Mouse (Mus musculus) CH12.LX (cell line): ENCODE results near the gene Kif26b. TPM values are rescaled to one million over a fixed set of nuclear protein-coding genes. Genes with fewer than 3 reads are reported as not detected.

Experiments used
- DNase-seq: peaks from one replicate; pipeline ENCODE4 v3.0.0-alpha.2; 2013; ENCODE audit errors: extremely low read depth
- H3K27ac ChIP-seq: 2 replicates; pipeline ENCODE4 v1.5.1; 2012; ENCODE audit warnings: low read depth, mild to moderate bottlenecking, control low read depth, moderate library complexity; ENCODE audit not compliant: insufficient read depth
- H3K27me3 ChIP-seq: replicated peaks from 2 replicates; pipeline ENCODE3; 2012; ENCODE audit warnings: inconsistent platforms
- H3K36me3 ChIP-seq, 2 experiments: replicated peaks in 1 of 2; 2 replicates each; pipeline versions ENCODE3 to v1.6.1; 2012; ENCODE audit warnings: inconsistent platforms in 1 of 2, low read length in 1 of 2, mild to moderate bottlenecking in 1 of 2, mixed read lengths in 1 of 2, moderate library complexity in 1 of 2; ENCODE audit not compliant: control insufficient read depth in 1 of 2, insufficient read depth in 1 of 2
- H3K4me1 ChIP-seq, 2 experiments: 2 replicates each; pipeline ENCODE4 v1.6.1; 2012; ENCODE audit warnings: inconsistent platforms in 1 of 2, moderate library complexity in 1 of 2; ENCODE audit not compliant: insufficient read depth in 2 of 2, control insufficient read depth in 1 of 2
- H3K4me2 ChIP-seq: 2 replicates; pipeline ENCODE4 v1.6.1; 2012; ENCODE audit warnings: low read depth, mild to moderate bottlenecking, control low read depth; ENCODE audit not compliant: poor library complexity, insufficient read depth, severe bottlenecking
- H3K4me3 ChIP-seq, 3 experiments: fragments of 150-350 bp in 1 of 3; sonication (generic) in 1 of 3; replicated peaks in 1 of 3; 2 replicates each; pipeline versions ENCODE3 to v1.5.1; 2011 to 2012; ENCODE audit warnings: low read depth in 2 of 3, low read length in 2 of 3, mild to moderate bottlenecking in 2 of 3, moderate library complexity in 2 of 3, control low read depth in 1 of 3, improper control_type of control experiment in 1 of 3, inconsistent platforms in 1 of 3, mixed read lengths in 1 of 3; ENCODE audit not compliant: poor library complexity in 1 of 3
- H3K79me2 ChIP-seq: replicated peaks from 2 replicates; pipeline ENCODE4 v1.6.1; 2012; ENCODE audit warnings: mild to moderate bottlenecking, moderate library complexity; ENCODE audit not compliant: control insufficient read depth, poor library complexity, insufficient read depth, severe bottlenecking; ENCODE audit errors: extremely low read depth
- H3K9ac ChIP-seq: 2 replicates; pipeline ENCODE4 v1.6.1; 2012; ENCODE audit warnings: low read depth, mild to moderate bottlenecking, control low read depth, moderate library complexity; ENCODE audit not compliant: insufficient read depth
- H3K9me3 ChIP-seq: replicated peaks from 2 replicates; pipeline ENCODE3; 2012; ENCODE audit warnings: low read length, inconsistent platforms, mixed read lengths
- BHLHE40 ChIP-seq: IDR thresholded peaks from 2 replicates; pipeline ENCODE4 v1.6.1; 2011; ENCODE audit warnings: mild to moderate bottlenecking, low read depth, low read length, improper control_type of control experiment
- E2F4 ChIP-seq: IDR thresholded peaks from 2 replicates; pipeline ENCODE4 v1.6.1; 2011; ENCODE audit warnings: low read depth, low read length, improper control_type of control experiment; ENCODE audit not compliant: insufficient replicate concordance
- ELF1 ChIP-seq: IDR thresholded peaks from 2 replicates; pipeline ENCODE4 v1.6.1; 2014; ENCODE audit warnings: low read depth, mild to moderate bottlenecking, inconsistent platforms, low read length, improper control_type of control experiment
- HCFC1 ChIP-seq: IDR thresholded peaks from 2 replicates; pipeline ENCODE4 v1.6.1; 2012; ENCODE audit warnings: low read depth, mild to moderate bottlenecking, inconsistent platforms, low read length, improper control_type of control experiment
- IRF4 ChIP-seq: IDR thresholded peaks from 2 replicates; pipeline ENCODE4 v1.6.1; 2014; ENCODE audit warnings: low read depth, mild to moderate bottlenecking, inconsistent platforms, low read length, improper control_type of control experiment
- JUN ChIP-seq: IDR thresholded peaks from 2 replicates; pipeline ENCODE4 v1.6.1; 2011; ENCODE audit warnings: low read depth, mild to moderate bottlenecking, low read length, improper control_type of control experiment, moderate library complexity; ENCODE audit not compliant: insufficient read depth
- JUND ChIP-seq: conservative IDR thresholded peaks from 2 replicates; pipeline ENCODE4 v1.6.1; 2011; ENCODE audit warnings: low read depth, low read length, improper control_type of control experiment
- MAFK ChIP-seq: IDR thresholded peaks from 2 replicates; pipeline ENCODE4 v1.6.1; 2011; ENCODE audit warnings: low read length, improper control_type of control experiment; ENCODE audit not compliant: insufficient replicate concordance
- MAX ChIP-seq: IDR thresholded peaks from 2 replicates; pipeline ENCODE4 v1.6.1; 2011; ENCODE audit warnings: low read length, improper control_type of control experiment
- MXI1 ChIP-seq: IDR thresholded peaks from 2 replicates; pipeline ENCODE4 v1.6.1; 2011; ENCODE audit warnings: mild to moderate bottlenecking, low read depth, low read length, improper control_type of control experiment
- NELFE ChIP-seq: IDR thresholded peaks from 2 replicates; pipeline ENCODE4 v1.6.1; 2011; ENCODE audit warnings: low read depth, low read length, improper control_type of control experiment
- NRF1 ChIP-seq: IDR thresholded peaks from 2 replicates; pipeline ENCODE4 v1.6.1; 2014; ENCODE audit warnings: low read depth, mild to moderate bottlenecking, inconsistent platforms, low read length, improper control_type of control experiment, moderate library complexity
- PAX5 ChIP-seq: IDR thresholded peaks from 2 replicates; pipeline ENCODE4 v1.6.1; 2012; ENCODE audit warnings: low read length, inconsistent platforms, mixed read lengths
- POLR2A ChIP-seq: IDR thresholded peaks from 2 replicates; pipeline ENCODE4 v1.6.1; 2011; ENCODE audit warnings: low read depth, mild to moderate bottlenecking, improper control_type of control experiment, low read length
- POLR2AphosphoS2 ChIP-seq: IDR thresholded peaks from 2 replicates; pipeline ENCODE4 v1.6.1; 2011; ENCODE audit warnings: low read depth, low read length, improper control_type of control experiment
- RCOR1 ChIP-seq: conservative IDR thresholded peaks from 2 replicates; pipeline ENCODE4 v1.6.1; 2012; ENCODE audit warnings: low read depth, mild to moderate bottlenecking, inconsistent platforms, low read length, improper control_type of control experiment
- USF2 ChIP-seq: conservative IDR thresholded peaks from 2 replicates; pipeline ENCODE4 v1.6.1; 2011; ENCODE audit warnings: low read depth, low read length, improper control_type of control experiment
- ZMIZ1 ChIP-seq: IDR thresholded peaks from 2 replicates; pipeline ENCODE4 v1.6.1; 2012; ENCODE audit warnings: low read depth, mild to moderate bottlenecking, inconsistent platforms, low read length, improper control_type of control experiment
- dilution Hi-C: fragments of 300-500 bp; cut with MboI; formaldehyde crosslinking; loops from 2 replicates; pipeline ENCODE4 v1.14.3; 2020; ENCODE audit warnings: low sequenced_read_pairs; ENCODE audit not compliant: extremely low pct_unique_long_range_greater_than_20kb, extremely low pct_ligation_motif_present
- in situ Hi-C: fragments of 300-500 bp; cut with MboI; formaldehyde crosslinking; loops from 3 replicates; pipeline ENCODE4 v1.14.3; 2019; ENCODE audit warnings: low sequenced_read_pairs, low pct_ligation_motif_present, low pct_unique_long_range_greater_than_20kb, mixed read lengths
- polyA plus RNA-seq: library from polyadenylated mRNA; unstranded; fragments of >175 nt; gene quantifications from 2 replicates; pipeline ENCODE4 v1.2.1, GENCODE M21; 2012; ENCODE audit warnings: low read depth; ENCODE audit not compliant: insufficient read length
- total RNA-seq, 2 experiments: library from RNA; depleted of rRNA; stranded (reverse); fragments of 300-350 nt in 1 of 2; fragments of >200 nt in 1 of 2; gene quantifications; 2 replicates each; pipeline ENCODE4 v1.2.3; 2012 to 2014

Gene Kif26b
- total and polyA plus RNA-seq, 3 experiments = 0.09 TPM; not detected in 2

DNA sequence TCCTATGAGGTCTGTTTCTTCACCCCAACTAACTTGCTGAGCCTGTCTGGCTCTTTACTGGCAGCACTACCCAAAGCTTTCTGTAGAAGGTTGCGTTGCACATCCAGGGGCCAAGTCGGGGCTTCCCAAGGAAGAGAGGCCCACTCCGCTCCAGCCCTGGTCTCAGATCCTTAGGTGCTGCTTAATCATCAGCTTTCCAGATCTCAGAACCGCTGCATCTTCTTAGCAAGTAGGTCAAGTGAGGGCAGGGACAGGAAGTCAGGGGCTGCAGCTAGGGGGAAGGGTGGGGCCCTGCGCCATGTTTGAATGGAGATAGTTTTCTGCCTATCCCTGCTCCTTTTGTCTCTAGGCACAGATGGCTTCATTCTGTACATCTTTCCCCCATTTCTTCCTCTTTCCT, 263.8 kb downstream of the Kif26b start:
- Histone ChIP-seq H3K79me2 (no peaks in the 10 kb centered on the region), H3K27ac (no peak overlapping the region), H3K4me1 (peaks cover 0 to 3% of the 10 kb centered on the region in 2 experiments; a peak in 2 of 4 replicates), H3K9ac (no peak overlapping the region), H3K36me3 (no peaks in the 10 kb centered on the region)
- no peak for TF ChIP-seq JUN
- no peak for TF ChIP-seq NELFE
- TF ChIP-seq POLR2A = no peak
- TF ChIP-seq, all 38 proteins: peak for 0
- Histone ChIP-seq H3K9me3 (no peaks in the 10 kb centered on the region), H3K27me3 (no peaks in the 10 kb centered on the region), H3K4me3 (no peak overlapping the region), H3K4me2 (no peak overlapping the region)
- dilution Hi-C loops (no loop called here), in situ Hi-C loops (no loop called here)
- no peak for DNase-seq

DNA sequence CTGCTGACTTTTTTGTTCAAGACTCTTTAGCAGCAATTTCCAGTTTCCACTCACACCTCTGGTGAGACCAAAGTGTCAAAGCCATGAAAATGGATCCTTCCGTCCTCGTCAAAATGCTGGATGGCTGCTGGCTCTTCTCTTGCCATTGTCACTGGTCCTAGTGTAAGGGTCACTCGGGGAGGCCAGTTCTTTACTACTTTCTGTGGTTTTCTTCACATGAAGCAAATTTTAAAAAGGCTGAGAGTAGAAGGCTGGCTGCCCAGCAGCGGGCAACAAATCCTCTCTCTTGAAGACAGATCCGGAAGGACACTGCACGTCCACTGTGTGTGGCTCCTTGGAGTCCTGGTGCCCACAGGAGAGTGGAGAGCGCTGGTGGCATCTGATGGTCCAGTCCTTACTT, 265.9 kb downstream of the Kif26b start:
- no peak for TF ChIP-seq BHLHE40
- TF ChIP-seq ELF1 = no peak
- TF ChIP-seq USF2 = no peak
- no peak for TF ChIP-seq MAFK
- TF ChIP-seq ZMIZ1 = no peak
- TF ChIP-seq RCOR1 = no peak
- TF ChIP-seq MXI1 = no peak
- TF ChIP-seq JUND = no peak
- TF ChIP-seq POLR2A = no peak
- TF ChIP-seq PAX5 = no peak
- TF ChIP-seq HCFC1 = no peak
- TF ChIP-seq IRF4 = no peak
- TF ChIP-seq JUN = no peak
- no peak for TF ChIP-seq POLR2AphosphoS2
- no peak for TF ChIP-seq E2F4
- no peak for TF ChIP-seq MAX
- no peak for TF ChIP-seq NRF1
- H3K27ac ChIP-seq = no peak overlapping the region
- no peaks in the 10 kb centered on the region for H3K36me3 ChIP-seq
- in situ Hi-C loops = no loop called here
- H3K4me2 ChIP-seq = no peak overlapping the region
- no peaks in the 10 kb centered on the region for H3K9me3 ChIP-seq
- no peak for DNase-seq
- dilution Hi-C loops = no loop called here
- H3K9ac ChIP-seq = no peak overlapping the region
- no peaks in the 10 kb centered on the region for H3K79me2 ChIP-seq
- H3K4me3 ChIP-seq = no peak overlapping the region
- H3K27me3 ChIP-seq = no peaks in the 10 kb centered on the region
- no peaks in the 10 kb centered on the region for H3K4me1 ChIP-seq
